Mouse (Mus musculus): ENCODE measurements around the gene Creb3l2. TPM values are rescaled to one million over a fixed set of nuclear protein-coding genes. Genes with fewer than 3 reads are reported as not detected.

Creb3l2 gene
- polyA plus RNA-seq, 1 experiment from 2014 or later: 28.0 TPM

GRCm38 (mm10) chr6:37283336-37283735 is 158.6 kb downstream of the Creb3l2 start:
- 16% methylated on average over 2 of the region's 2 CpGs for WGBS
- ATAC-seq (ENCODE audit: borderline replicate concordance, extremely low read depth, low FRiP score, low TSS enrichment): no peak
- no peak overlapping the region for H3K27ac ChIP-seq

GRCm38 (mm10) chr6:37282659-37283058 is 159.3 kb downstream of the Creb3l2 start:
- H3K27ac ChIP-seq: no peak overlapping the region
- no peak for ATAC-seq (ENCODE audit: borderline replicate concordance, extremely low read depth, low FRiP score, low TSS enrichment)
- H3K4me1 ChIP-seq: no peaks in the 10 kb centered on the region
- H3K27me3 ChIP-seq: no peaks in the 10 kb centered on the region
- no peaks in the 10 kb centered on the region for H3K36me3 ChIP-seq
- no peak overlapping the region for H3K4me2 ChIP-seq
- no peak overlapping the region for H3K9ac ChIP-seq
- H3K9me3 ChIP-seq: no peaks in the 10 kb centered on the region
- H3K4me3 ChIP-seq: no peak overlapping the region
- WGBS: 25% methylated on average over 1 of the region's 1 CpGs

More at GRCm38 (mm10) chr6:37283336-37283735, 158.6 kb downstream of the Creb3l2 start:
- Histone ChIP-seq H3K4me1 (no peaks in the 10 kb centered on the region), H3K4me2 (no peak overlapping the region), H3K27me3 (no peaks in the 10 kb centered on the region), H3K9ac (no peak overlapping the region), H3K9me3 (no peaks in the 10 kb centered on the region), H3K36me3 (no peaks in the 10 kb centered on the region), H3K4me3 (no peak overlapping the region)

Other genes with a start within 250 kb of the Creb3l2 start
- 0.24 and 0.60 TPM in 2 replicates for gene Dgki, start 142.0 kb downstream of the Creb3l2 start, polyA plus RNA-seq (2015; fragmentation: Nextera tagmentation; extraction: Ambion mirVana)
- gene Akr1d1, start 88.0 kb upstream of the Creb3l2 start, polyA plus RNA-seq (2015; fragmentation: Nextera tagmentation; extraction: Ambion mirVana): not detected in 2 replicates

Data from lung, embryonic 15.5 days (tissue).